Mouse (Mus musculus): ENCODE data around the gene Wfdc2.
A peak's percentile ranks its signal among the peaks of the same experiment; 100 is the strongest.
"Not testable (repeated sequence)": the region's sequence is repeated elsewhere in the genome, so short reads cannot be mapped to it uniquely, and the experiment has no call there.

The Wfdc2 gene

GRCm38 (mm10) chr2:164549338-164549737 is 12.9 kb upstream of the Wfdc2 start:
- no peak for DNase-seq (ENCODE audit: low spot score)

GRCm38 (mm10) chr2:164549963-164550894 is 12.0 kb upstream of the Wfdc2 start:
- no peak for DNase-seq (ENCODE audit: low spot score)

GRCm38 (mm10) chr2:164550895-164551269 is 11.3 kb upstream of the Wfdc2 start:
- no peak for DNase-seq (ENCODE audit: low spot score)

GRCm38 (mm10) chr2:164551502-164551901 is 10.7 kb upstream of the Wfdc2 start:
- DNase-seq (ENCODE audit: low spot score) = no peak

GRCm38 (mm10) chr2:164558426-164558825 is 3.8 kb upstream of the Wfdc2 start:
- no peak for DNase-seq (ENCODE audit: low spot score)

GRCm38 (mm10) chr2:164558991-164559645 is 3.1 kb upstream of the Wfdc2 start:
- DNase-seq (ENCODE audit: low spot score) = no peak

GRCm38 (mm10) chr2:164560106-164560505 is 2.1 kb upstream of the Wfdc2 start:
- no peak for DNase-seq (ENCODE audit: low spot score)

GRCm38 (mm10) chr2:164563339-164564038 is 1.3 kb downstream of the Wfdc2 start:
- peak; percentile 80 for DNase-seq (ENCODE audit: low spot score)

- no peak for DNase-seq (ENCODE audit: low spot score)
Measured at GRCm38 (mm10) chr2:164564346-164564745, 2.1 kb downstream of the Wfdc2 start.

GRCm38 (mm10) chr2:164566997-164567396 is 4.8 kb downstream of the Wfdc2 start:
- no peak for DNase-seq (ENCODE audit: low spot score)

GRCm38 (mm10) chr2:164567460-164567859 is 5.2 kb downstream of the Wfdc2 start:
- no peak for DNase-seq (ENCODE audit: low spot score)

GRCm38 (mm10) chr2:164573359-164573758 is 11.1 kb downstream of the Wfdc2 start, which contains the start of gene Spint3:
Gene Spint3 (minus strand): TSS chr2:164573459.
- not testable (repeated sequence) for DNase-seq (ENCODE audit: low spot score)

GRCm38 (mm10) chr2:164585025-164585725 is 23.0 kb downstream of the Wfdc2 start, which contains the start of gene Wfdc6a:
Gene Wfdc6a (minus strand): TSS chr2:164585447.
- DNase-seq (ENCODE audit: low spot score) = not testable (repeated sequence)

- DNase-seq (ENCODE audit: low spot score) = peak; percentile 84
Measured at GRCm38 (mm10) chr2:164592014-164592413, 29.8 kb downstream of the Wfdc2 start.

GRCm38 (mm10) chr2:164593494-164593893 is 31.3 kb downstream of the Wfdc2 start, which contains the start of gene Eppin:
Gene Eppin (minus strand): TSS chr2:164593594.
- DNase-seq (ENCODE audit: low spot score) = no peak

- DNase-seq (ENCODE audit: low spot score) = no peak
Measured at GRCm38 (mm10) chr2:164600179-164600578, 38.0 kb downstream of the Wfdc2 start.

GRCm38 (mm10) chr2:164603482-164603881 is 41.3 kb downstream of the Wfdc2 start:
- DNase-seq (ENCODE audit: low spot score) = no peak

- no peak for DNase-seq (ENCODE audit: low spot score)
Measured at GRCm38 (mm10) chr2:164604411-164604810, 42.2 kb downstream of the Wfdc2 start.

- DNase-seq (ENCODE audit: low spot score) = no peak
Measured at GRCm38 (mm10) chr2:164608781-164609180, 46.6 kb downstream of the Wfdc2 start.

GRCm38 (mm10) chr2:164613471-164613870 is 51.3 kb downstream of the Wfdc2 start, which contains the start of the genes Wfdc6b and Wfdc8:
Gene Wfdc6b (plus strand): TSS chr2:164613522.
Gene Wfdc8 (minus strand): TSS chr2:164613626.
- not testable (repeated sequence) for DNase-seq (ENCODE audit: low spot score)

GRCm38 (mm10) chr2:164615386-164615785 is 53.2 kb downstream of the Wfdc2 start:
- DNase-seq (ENCODE audit: low spot score) = no peak
